Mouse (Mus musculus) G1E (cell line): ENCODE measurements at regions not wholly inside any gene's neighbourhood (a gene's known extent, or its start where the extent isn't known, plus 50 kb on each side); places are given as distances from the start of the nearest gene placed in this dataset.

ENCODE experiments used
- CTCF ChIP-seq: IDR thresholded peaks from 2 replicates; pipeline ENCODE4 v1.5.1; 2012; ENCODE audit warnings: low read depth, low read length, inconsistent platforms, mixed read lengths
- GATA1 ChIP-seq: IDR thresholded peaks from 2 replicates; pipeline ENCODE4 v1.6.1; 2012; ENCODE audit warnings: borderline replicate concordance, low read length, inconsistent platforms, mixed read lengths
- POLR2AphosphoS5 ChIP-seq: IDR thresholded peaks from 2 replicates; pipeline ENCODE4 v1.6.1; 2012; ENCODE audit warnings: low read depth, low read length, inconsistent platforms; ENCODE audit not compliant: insufficient replicate concordance

- no peak for TF ChIP-seq CTCF
- no peak for TF ChIP-seq POLR2AphosphoS5
- TF ChIP-seq GATA1: no peak
Measured at GRCm38 (mm10) chr17:84031381-84031780, 156.4 kb downstream of the Zfp36l2 start.
